Mouse (Mus musculus) lung, adult 2 months (tissue): ENCODE measurements at regions not wholly inside any gene's neighbourhood (a gene's known extent, or its start where the extent isn't known, plus 50 kb on each side); places are given as distances from the start of the nearest gene placed in this dataset.

Source experiments
- CTCF ChIP-seq: fragments of 200-500 bp; IDR thresholded peaks from 2 replicates; pipeline ENCODE4 v1.5.1; 2011; ENCODE audit warnings: mild to moderate bottlenecking, low read length, control low read depth; ENCODE audit not compliant: insufficient read depth
- POLR2A ChIP-seq: fragments of 200-500 bp; IDR thresholded peaks from 2 replicates; pipeline ENCODE4 v1.6.1; 2011; ENCODE audit warnings: low read depth, mild to moderate bottlenecking, control low read depth, low read length, borderline replicate concordance; ENCODE audit errors: extremely low read depth

DNA sequence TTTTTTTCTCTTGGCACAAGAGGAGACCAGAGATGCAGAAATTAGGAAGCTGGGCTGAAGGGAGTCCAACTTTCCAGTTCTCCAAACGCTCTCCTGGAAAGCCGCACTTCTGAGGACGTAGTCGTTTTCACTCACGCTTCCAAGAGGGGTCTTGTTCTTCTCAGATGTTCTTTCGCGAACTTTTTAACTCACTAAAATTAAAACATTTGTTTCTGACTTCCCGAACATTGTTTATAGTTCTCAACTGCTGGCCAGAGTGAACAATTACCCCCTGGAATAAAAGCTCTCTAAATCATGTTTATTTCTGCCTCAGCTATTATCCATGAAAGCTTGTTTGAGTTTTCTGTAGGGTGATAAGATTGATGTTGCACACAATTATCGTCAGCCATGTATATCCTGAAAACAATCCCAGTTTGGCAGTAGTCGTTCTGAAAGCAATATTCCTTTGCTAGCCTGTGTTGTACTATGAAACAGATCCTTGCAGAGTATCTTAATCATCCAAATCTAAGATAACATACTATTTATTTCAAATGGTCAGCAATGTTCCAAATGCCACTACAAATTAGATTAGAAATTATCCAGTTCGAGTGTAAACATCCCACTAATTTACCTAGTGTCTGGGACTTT lies 82.3 kb downstream of the Icos start:
- TF ChIP-seq CTCF (no peak), POLR2A (no peak)
